Mouse (Mus musculus): ENCODE data around the gene Nfkbid.
A peak's percentile ranks its signal among the peaks of the same experiment; 100 is the strongest.

Nfkbid gene

DNA sequence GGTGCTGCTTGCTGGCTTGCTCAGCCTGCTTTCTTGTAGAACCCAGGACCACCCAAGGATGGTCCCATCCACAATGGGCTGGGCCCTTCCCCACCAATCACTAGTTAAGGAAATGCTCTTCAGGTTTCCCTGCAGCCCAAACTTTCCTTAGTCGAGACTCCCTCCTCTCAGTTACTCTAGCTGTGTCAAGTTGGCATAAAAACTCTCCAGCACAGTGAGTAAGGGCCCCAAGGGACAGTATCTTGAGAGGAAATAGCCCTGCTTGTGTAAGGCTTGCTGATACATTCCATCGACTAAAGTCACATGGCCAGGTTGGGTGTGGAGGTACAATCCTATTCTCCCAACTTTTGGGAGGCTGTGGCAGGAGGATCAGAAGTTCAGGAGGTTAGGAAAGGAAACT lies 8.7 kb downstream of the Nfkbid start:
- no peak for DNase-seq

DNA sequence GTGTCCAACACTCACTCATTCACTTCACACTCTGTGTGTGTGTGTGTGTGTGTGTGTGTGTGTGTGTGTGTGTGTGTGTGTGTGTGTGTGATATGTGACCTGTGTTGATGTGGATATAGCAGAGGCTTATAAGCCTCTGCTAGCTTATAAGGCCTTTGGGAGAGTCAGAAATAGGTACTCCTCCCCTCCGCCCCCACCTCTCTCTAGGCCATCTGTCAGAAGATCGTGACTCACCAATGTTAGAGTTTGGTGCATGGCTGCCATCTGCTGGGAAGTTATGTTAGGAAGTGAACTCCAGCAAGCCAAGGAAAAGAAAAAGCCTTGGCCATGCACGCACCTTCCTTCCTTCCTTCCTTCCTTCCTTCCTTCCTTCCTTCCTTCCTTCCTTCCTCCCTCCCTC lies 10.3 kb downstream of the Nfkbid start:
- peak; percentile 69 for DNase-seq

DNA sequence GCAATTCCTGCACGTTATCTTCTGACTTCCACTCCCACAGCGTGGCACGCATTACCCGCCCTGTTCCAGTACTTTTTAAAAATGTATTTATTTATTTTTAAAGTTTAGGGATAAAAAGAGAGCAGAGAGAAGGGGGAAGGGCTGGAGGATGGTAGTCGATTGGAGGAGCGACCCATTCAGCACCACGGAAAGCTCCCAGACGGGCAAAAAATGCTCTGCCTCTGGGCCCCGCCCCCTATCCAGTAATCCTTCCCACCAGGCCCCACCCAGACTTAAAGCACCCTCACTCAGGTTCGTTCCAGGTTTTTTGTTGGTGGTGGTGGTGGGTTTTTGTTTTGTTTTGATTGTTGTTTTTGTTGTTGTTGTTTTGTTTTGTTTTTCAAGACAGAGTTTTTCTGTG lies 12.7 kb downstream of the Nfkbid start:
- DNase-seq, result peak; percentile 78

DNA sequence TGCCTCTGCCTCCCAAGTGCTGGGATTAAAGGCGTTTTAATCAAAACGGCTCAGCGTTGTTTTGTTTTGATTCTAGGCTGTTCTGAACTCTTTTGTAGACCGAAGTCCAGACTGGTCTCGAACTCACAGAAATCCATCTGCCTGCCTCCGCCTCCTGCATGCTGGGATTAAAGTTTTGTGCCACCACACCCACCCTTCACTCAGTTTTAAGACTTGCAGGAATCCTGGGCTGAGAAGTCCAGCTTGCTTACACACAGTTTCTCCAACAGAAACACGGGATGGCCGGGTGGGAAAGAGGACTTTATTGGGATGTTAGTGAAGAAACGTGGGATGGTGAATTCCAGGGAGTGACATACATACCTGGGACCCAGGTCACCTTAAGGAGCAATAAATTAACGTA lies 13.2 kb downstream of the Nfkbid start:
- DNase-seq, result no peak

DNA sequence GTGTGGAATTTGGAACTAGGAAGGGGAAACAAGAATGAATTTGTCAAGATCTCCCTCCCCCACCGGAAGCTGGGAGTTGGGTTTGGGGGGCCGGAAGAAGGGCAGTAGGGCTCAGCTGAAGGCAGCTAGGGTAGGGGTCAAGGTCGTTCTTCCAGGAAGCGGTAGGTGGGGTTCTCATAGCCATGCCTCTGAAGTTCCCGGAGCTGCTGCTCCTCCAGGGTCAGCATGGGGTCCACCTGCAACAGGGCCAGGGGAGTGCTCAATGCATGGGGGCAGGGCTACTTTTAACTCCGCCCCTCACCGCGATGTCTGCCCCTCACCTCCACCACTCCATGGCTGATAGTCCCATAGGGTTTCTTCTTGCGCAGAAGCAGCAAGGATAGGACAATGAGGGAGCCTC lies 13.6 kb downstream of the Nfkbid start:
- no peak for DNase-seq

DNA sequence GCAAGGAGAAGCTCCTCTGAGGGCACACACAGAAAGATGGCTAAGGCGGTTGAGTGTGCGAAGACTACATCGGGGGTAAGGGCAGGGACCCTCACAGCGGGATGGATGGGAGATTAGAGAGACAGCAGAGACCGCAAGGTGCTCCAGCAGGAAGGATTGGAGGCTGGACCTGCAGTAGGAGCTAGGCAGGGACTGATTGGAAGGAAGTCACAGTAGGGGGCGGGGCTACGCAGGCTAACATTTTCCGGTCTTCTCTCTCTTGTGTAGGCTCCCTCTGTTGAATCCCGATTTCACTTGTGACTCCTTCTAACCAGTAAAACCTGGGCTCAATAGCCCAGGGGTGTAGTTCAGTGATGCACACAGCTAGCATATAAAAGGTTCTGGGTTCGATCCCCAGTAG lies 15.3 kb downstream of the Nfkbid start:
- no peak for DNase-seq

DNA sequence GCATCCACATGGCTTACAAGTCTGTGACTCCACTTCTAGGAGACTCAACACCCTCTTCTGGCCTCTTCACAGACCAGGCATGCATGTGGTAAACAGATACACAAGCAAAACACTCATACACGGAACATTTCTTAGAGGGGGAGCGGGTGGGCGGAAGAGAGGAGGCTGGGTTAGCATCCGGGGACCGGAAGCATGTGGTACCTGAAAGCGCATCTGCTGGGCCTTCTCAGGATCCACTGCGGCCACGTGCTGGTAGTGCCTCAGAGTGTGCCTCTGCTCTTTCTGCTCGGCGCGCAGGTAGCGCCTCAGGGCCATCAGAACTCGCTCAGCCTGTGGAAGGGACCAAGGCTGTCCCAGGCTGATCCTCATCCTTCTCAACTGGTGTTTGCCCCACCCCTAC lies 18.2 kb downstream of the Nfkbid start:
- no peak for DNase-seq

DNA sequence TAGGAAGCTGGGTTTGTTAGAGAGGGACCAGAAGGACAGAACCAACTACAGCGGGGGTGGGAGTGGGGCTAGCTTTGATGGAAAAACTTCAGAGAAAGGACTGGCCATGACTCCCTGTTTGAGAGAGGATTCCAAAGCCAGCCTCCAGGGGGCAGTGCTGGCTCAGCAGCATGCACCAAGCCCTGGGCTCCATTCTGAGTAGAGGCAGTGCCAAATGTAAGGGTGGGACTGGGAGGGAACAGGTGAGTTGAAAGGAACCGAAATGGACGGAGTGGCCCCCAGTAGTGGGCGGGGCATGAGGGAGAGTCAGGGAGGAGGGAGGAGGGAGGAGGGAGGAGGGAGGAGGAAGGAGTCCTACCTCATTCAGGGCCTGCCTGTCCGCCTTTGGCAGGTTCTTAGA lies 19.2 kb downstream of the Nfkbid start:
- peak; percentile 41 for DNase-seq

DNA sequence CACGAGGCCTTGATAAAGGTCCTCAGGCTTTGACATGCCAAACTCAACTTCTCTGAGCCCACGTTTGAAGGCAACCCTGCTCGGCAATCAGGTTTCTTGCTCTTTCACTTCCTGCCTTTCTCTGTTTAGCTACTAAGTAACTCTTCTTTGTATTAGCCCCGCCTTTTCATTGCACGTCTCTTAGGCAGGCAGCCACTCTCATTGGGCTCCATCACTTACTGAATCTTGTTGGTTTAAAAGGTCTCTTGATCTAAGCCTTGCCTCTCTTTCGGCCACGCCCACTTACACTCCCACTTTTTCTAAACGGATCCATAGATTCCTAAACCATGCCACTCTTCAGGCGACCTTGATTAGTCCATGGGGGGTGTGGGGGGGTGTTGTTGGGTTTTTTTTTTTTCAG lies 22.2 kb downstream of the Nfkbid start:
- no peak for DNase-seq

DNA sequence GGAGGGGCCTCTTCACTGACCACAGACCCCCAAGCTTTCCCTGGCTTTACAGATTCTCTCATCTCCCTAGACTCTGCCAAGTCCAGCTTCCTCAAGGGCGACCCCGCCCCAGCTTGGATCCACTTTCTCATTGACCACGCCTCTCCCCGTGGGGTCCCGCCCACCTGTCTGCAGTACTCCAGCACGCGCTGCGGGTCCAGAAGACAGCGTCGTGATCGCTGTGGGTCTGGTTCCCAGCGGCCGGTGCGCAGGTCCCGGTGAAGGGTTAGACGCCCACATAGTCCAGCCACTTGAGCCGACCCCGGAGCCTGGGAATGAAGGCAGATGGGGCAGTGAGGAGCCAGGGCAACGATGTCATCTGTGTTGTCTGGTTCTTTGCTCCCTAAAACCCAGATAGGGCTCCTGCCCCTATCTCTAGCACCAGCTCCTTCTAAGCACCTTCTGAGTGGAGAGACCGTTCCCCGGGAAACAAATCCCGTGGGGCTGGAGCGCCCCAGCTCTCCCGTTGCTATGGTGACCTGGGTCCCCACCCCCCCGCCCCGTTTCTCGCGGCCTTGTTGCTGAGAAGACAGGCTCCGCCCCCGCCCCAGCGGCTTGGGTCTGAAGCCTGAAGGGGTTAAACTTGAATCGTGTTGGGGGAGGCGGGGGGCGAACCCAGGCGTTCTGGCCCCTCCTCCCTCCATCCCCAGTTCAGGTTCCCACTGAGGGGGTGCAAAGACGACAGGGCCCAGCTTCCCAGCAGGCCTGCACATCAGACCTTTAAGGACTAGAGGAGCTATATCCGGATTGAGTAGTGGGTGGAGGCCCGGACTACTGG lies 22.8 kb downstream of the Nfkbid start:
- DNase-seq, result peak; percentile 38

DNA sequence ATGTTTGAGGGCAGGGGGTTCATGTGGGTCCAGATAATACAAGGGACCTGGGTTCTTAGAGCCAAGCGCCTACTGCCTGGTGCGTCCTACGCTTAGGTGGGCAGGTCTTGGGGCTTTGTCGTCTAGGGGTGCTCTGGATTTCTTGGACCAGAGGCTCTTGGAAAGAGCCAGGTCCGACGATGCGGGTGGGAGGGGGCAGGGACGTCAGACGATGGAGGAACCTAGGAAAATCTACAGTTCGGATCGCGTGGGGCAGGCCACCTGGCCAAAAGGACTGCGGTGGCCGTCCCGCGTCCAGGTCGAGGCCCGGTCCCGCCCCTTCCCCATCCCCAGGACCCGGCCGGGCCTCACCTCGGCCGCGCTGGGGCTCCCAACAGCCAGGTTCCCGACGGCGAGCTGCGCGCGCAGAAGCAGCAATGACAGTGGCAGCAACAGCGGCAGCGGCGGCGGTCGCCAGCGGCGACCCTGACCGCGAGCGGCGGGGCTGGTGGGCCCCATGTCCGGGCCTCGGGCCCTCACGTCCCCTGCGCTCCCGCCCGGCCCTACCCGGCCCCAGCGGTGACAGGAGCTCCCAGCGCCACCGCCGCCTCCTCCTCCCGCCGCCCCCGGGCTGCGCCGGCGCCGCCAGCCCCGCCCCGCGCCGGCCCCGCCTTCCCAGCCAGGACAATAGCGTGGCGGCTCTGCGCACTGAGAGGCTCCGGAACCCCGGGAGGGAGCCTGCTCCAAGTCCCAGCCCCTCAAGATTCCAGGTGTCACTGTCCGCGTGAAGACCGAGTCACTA lies 23.6 kb downstream of the Nfkbid start, which contains the start of gene Aplp1:
Aplp1 (minus strand) TSS at position 565 of the 781 bp plus-strand sequence.
- DNase-seq, result peak; percentile 60

DNA sequence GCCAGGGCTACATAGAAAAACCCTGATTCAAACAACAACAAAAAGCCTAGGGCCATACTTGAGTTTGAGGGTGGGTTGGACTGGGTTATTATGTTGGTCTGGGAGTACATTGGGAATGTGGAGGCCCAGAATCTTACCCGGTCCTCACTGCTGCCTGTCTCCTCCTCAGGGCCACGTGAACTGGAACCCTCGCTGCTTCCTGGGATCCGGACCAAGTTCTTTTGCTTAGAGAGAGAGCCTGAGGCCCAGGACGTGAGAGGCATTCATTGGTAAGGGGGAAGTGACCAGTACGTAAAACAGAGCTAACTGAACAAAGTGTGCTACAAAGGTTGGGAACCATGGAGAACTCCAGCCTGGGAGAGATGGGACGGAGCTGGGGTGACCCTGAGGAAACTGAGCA lies 28.7 kb downstream of the Nfkbid start:
- no peak for DNase-seq

DNA sequence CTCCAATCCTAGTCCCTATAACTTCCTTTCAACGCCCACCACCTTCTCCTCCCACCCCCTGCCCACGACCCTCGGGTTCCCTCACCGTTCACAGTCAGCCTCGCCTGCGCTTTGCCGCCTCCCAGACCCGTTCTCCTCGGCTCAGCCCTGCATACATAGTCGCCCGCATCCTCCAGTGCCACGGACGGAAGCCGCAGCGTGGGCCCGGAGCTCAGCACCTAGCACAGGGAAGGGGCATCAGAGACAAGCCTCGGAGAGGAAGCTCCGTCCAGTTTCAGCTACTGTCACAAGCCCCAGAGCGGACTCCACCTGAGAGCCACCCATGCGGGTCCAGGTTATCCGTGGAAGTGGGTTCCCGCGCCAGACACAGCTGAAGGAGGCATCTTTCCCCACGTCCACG lies 31.8 kb downstream of the Nfkbid start:
- no peak for DNase-seq

DNA sequence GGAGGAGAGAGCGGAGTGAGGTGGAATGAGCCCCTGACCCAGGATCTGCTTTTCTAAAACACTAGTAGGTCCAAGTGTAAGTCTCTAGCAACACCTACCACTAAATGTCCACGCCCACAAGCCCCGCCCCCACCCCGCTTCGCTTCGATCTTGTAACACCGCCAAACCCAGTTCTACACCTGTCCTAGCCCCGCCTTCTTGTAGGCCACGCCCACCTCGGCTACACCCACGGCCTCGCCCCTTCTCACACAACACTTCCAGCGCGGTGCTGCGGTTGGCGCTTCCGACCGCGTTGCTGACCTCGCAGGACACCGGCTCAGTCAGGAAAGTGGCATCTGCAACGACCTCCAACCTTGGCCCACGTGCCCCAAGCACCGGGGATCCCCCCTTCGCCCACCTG lies 32.2 kb downstream of the Nfkbid start:
- peak; percentile 68 for DNase-seq

DNA sequence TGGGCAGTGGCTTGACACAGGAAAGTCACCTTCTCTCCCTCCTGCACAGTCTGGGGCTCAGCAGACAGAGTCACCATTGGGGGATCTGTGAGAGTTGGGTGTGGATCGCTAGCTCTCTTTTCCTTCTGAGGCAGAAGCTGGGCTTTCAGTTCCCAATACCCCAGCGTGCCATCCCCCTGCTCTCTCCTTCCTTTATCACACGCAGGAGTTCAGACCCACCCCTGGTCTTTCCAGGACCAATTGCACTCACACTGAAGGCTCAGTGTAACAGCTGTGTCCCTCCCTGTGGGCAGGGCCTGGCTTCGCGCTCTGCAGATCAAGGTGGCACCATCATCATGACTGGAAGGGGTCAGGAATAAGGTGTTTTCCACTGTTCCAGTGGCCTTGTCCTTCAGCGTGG lies 32.7 kb downstream of the Nfkbid start:
- no peak for DNase-seq

DNA sequence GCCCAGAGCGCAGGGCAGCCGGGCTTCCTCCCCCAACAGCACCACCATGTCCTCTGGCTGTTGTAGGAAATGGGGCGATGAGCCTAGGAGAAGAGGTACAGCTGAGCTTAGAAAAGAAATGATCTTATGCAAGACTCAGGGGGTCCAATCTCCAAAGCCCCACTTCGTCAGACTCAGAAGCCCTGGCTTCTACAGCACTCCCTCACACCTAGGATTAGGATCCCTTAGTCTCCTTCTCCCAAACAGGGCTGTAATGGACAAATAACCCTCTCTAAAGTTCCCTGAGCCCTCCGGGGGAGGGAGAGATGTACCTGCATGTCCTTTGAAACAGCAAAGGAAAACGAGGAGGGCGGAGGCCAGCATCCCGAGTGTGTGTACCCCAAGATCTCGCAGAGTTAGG lies 35.0 kb downstream of the Nfkbid start:
- DNase-seq, result no peak

DNA sequence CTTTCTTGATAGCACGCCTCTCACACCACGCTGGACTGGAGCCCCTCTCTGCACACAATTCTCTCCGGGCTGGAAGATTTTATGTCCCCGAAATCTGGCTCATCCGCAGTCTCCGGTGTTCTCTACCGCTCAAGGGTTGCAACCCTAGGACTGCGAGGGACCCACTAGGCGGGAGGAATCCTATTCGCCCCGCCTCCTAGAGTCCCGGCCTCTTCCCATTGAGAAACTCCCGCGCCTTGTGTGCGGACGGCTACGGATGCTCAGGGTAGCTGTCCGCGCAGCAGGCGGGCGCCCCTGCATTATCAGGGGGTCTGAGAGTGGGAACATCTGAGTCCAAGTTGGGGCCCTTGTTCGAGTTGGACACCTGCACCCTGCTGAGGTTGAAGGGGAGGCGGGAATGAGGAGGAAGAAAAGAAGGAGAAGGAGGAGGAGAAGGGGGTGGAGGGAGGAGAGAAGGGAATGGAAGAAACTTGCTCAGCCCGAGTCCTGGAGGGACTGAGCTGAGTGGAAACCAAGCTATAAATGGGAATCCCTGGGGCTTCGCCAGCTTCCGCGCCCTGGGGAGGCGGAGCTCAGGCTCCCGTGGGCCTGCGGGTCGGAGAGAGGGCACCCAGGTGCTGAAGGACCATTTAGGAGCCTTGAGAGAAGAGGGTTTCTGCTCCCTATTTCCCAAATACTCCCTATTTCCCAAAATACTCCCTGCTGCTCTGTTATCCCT lies 35.5 kb downstream of the Nfkbid start:
- no peak for DNase-seq

DNA sequence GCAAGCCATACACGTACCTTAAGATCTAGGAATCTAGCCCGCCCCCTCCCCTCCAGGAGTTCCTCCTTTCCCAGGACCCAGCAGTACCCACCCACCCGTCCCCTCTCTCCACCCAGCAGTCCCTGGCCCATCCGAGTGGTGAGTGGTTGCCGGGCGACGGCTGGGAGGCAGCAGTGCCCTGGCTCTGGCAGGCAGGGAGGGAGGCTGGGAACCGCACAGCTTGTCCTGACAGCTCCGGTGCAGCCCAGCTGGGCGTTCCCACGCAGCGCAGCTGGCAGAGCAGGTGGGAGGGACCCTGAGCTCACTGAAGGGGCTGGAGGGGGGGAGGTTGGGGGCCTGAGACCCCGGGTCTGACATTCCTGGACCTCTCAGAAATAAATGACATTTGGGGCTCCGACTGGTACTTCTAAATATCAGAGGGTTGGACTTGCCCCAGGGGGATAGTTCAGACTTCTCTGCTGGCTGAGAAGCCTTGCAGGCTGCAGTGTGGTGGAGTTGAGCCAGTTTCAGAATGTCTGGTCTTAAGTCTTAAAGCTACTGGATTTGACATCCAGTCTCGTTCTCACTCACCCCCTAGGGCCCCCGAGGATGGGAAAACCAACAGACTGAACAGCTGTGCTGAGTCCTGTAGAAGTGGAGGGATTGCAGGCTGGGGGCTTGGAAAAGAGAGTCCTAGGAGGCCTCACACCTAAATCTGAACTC lies 36.2 kb downstream of the Nfkbid start, which contains the start of the genes Kirrel2 and Nphs1:
Kirrel2 (minus strand) TSS at position 62 of the 702 bp plus-strand sequence.
Nphs1 (plus strand) TSS at position 687 of the 702 bp plus-strand sequence.
- DNase-seq, result peak; percentile 22

DNA sequence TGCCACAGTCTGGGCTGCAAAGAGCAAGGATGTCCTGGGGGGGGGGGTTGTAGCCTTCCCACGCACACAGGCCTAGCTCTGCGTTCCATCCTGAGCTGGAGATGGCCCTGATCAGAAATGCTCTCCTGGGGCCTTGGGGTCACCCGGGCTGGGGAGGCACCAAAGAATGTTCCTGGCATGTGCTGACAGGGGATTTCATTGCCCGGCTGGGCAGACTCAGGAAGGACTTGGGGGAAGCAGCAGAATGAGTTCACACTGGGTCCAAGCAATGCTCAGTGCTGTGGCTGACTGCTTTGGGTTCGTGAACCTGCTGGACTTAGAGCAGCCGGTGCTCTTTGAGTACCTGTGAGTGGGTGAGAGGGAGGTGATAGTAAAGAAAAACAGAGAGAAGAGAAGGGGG lies 38.0 kb downstream of the Nfkbid start:
- peak; percentile 16 for DNase-seq

DNA sequence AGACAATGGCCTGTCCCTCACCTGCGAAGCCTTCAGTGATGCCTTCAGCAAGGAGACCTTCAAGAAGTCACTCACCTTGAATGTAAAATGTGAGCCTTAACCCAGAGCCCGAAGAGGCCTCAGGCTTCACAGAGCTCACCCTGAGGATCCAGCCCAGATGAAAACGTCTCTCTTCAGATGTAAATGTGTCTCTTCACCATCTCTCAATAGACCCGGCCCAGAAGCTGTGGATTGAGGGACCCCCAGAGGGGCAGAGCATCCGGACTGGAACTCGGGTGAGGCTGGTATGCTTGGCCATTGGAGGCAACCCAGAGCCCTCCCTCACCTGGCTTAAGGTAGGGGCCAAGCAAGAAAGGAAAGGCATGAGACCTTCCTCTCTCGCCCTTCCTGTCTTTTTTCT lies 42.0 kb downstream of the Nfkbid start:
- DNase-seq, result no peak

DNA sequence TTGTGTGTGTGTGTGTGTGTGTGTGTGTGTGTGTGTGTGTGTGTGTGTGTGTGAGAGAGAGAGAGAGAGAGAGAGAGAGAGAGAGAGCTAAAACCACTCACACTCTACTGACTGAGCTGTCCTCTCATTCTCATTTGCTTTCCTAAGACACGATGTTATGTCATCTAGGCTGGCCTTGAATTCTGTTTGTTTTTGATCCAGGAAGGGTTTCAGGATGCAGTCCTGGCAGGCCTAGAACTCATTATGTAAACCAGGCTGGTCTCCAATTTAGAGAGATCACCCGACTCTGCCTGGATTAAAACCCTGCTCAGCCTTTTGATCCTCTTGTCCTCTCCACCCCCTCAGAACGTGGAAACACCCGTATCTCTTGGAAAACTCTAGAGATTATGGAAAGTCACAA lies 42.5 kb downstream of the Nfkbid start:
- DNase-seq, result no peak

DNA sequence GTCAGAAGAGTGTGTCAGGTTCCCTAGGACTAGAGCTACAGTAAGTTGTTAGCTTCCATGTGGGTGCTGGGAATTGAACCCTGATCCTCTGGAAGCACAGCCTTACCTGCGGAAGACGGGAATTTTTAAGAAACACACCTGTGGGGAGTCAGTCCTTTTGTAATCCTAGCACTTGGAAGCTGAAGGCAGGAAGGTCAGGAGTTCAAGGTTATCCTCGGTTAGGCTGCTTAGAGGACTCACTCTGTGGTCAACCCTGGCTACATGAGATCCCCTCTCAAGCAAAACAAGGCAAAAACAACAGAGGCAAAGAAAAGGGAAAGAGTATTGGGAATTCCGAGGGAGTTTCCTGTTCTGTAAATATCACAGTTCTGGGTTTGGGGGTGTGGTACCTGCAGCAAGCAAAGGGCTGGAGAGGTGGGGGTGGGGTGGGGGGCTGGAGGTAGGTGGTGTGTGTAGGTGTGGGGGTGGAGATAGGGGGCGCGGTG lies 43.3 kb downstream of the Nfkbid start:
- DNase-seq, result no peak

DNA sequence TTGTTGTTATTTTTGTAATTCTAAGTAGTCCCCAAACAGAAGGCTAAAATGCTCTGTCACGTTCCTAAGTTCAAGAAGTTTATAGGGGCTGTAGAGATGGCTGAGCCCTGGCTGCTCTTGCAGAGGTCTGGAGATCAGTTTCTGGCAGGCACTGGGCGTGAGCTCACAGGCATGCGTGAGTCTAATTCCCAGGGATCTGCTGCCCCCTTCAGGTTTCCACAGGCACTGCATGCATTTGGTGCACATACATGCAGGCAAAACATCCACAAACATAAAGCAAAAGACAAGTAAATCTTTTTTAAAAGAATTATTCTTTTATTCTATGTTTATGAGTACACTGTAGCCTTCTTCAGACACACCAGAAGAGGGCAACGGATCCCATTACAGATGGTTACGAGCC lies 50.9 kb downstream of the Nfkbid start:
- no peak for DNase-seq

Data from kidney, postnatal 14 days (tissue).